Mouse (Mus musculus): Measurements from ENCODE around the gene Unc5cl. TPM values are rescaled to one million over a fixed set of nuclear protein-coding genes. Genes with fewer than 3 reads are reported as not detected.

The Unc5cl gene
- polyA plus RNA-seq (2021; fragmentation: Nextera tagmentation) = 0.26 and 0.46 TPM in 2 replicates
- long read RNA-seq, experiment 1, partial matches to known transcripts = 0 of 1 reads
- long read RNA-seq, experiment 1, other reads (novel, unspliced or antisense) = 1 of 1 reads
- long read RNA-seq, experiment 2 = 0 reads

GRCm38 (mm10) chr17:48454688-48455087, at the start of gene Unc5cl:
Gene Unc5cl (plus strand): TSS chr17:48454901.

GRCm38 (mm10) chr17:48409380-48410298, 45.1 kb upstream of the Unc5cl start, which contains the start of the genes Nfya and Oard1:
Gene Nfya (minus strand): TSS chr17:48409906.
Gene Oard1 (plus strand): TSS chr17:48410014.

GRCm38 (mm10) chr17:48432158-48432980, 22.3 kb upstream of the Unc5cl start, which contains the start of gene Apobec2:
Gene Apobec2 (minus strand): TSS chr17:48432930.

GRCm38 (mm10) chr17:48451353-48451675, 3.4 kb upstream of the Unc5cl start, which contains the start of gene Tspo2:
Gene Tspo2 (minus strand): TSS chr17:48451522.

Other genes with a start within 250 kb of the Unc5cl start
- not detected in 2 replicates for gene Trem1, start 222.1 kb upstream of the Unc5cl start, polyA plus RNA-seq (2021; fragmentation: Nextera tagmentation)
- gene Trem3, start 207.1 kb upstream of the Unc5cl start, polyA plus RNA-seq (2021; fragmentation: Nextera tagmentation) = 0.62 TPM in 1 of 2 replicates, not detected in the other
- not detected in 2 replicates for gene Treml4, start 190.6 kb upstream of the Unc5cl start, polyA plus RNA-seq (2021; fragmentation: Nextera tagmentation)
- 0.06 and 0.11 TPM in 2 replicates for gene Treml2, start 155.4 kb upstream of the Unc5cl start, polyA plus RNA-seq (2021; fragmentation: Nextera tagmentation)
- 0.08 TPM in 1 of 2 replicates, not detected in the other for gene B430306N03Rik, start 138.8 kb upstream of the Unc5cl start, polyA plus RNA-seq (2021; fragmentation: Nextera tagmentation)
- gene Trem2, start 108.5 kb upstream of the Unc5cl start, polyA plus RNA-seq (2021; fragmentation: Nextera tagmentation) = 42.6 and 42.7 TPM in 2 replicates
- 0.11 TPM in 1 of 2 replicates, not detected in the other for gene Treml1, start 95.0 kb upstream of the Unc5cl start, polyA plus RNA-seq (2021; fragmentation: Nextera tagmentation)
- 1.3 and 1.8 TPM in 2 replicates for gene Nfya, start 45.0 kb upstream of the Unc5cl start, polyA plus RNA-seq (2021; fragmentation: Nextera tagmentation)
- gene Oard1, start 44.9 kb upstream of the Unc5cl start, polyA plus RNA-seq (2021; fragmentation: Nextera tagmentation) = 29.2 and 31.2 TPM in 2 replicates
- 0.26 and 0.38 TPM in 2 replicates for gene Apobec2, start 22.0 kb upstream of the Unc5cl start, polyA plus RNA-seq (2021; fragmentation: Nextera tagmentation)
- not detected in 2 replicates for gene Tspo2, start 3.4 kb upstream of the Unc5cl start, polyA plus RNA-seq (2021; fragmentation: Nextera tagmentation)

Data from layer of hippocampus, adult 6 months (tissue).